Mouse (Mus musculus): ENCODE results near the gene Iqch.

- TF ChIP-seq CTCF (IDR thresholded peaks at IDR 0.05; ENCODE audit: insufficient read depth, low read length) (no peak), POLR2A (IDR thresholded peaks at IDR 0.05; ENCODE audit: borderline replicate concordance, extremely low read depth, low read depth, low read length) (no peak)
These were observed 33.5 kb downstream of the Iqch start for GRCm38 (mm10) chr9:63568808-63569207.

Data from lung, adult 2 months (tissue).